ENCODE assay signal across 19 mouse cellular contexts in genomic region chr4:155014791-155015190, GRCm38 (mm10). TPM values are rescaled to one million over a fixed set of nuclear protein-coding genes. Genes with fewer than 3 reads are reported as not detected.
DNase-seq lines count a peak whose midpoint lies in the region; ATAC-seq lines count a peak whose summit lies in the region.
"Had no signal": no experiment of that assay in that cellular context is flagged by ENCODE, and none has a peak within 500 bp of the region (broad histone marks: within the 10 kb centered on the region; RNA-seq: fewer than 3 reads in every experiment).

No protein-coding gene starts in this region.

- no peak overlapping the region for H3K4me3 ChIP-seq in midbrain, embryonic 13.5 days (replicated peaks)
- no peak overlapping the region for H3K4me3 ChIP-seq in midbrain, embryonic 11.5 days (ENCODE audit: low read depth, low read length)
- H3K4me3 ChIP-seq: embryonic facial prominence, embryonic 15.5 days; megakaryocyte, embryonic 14.5 days; myocyte had no signal

- peaks cover 70% of the 10 kb centered on the region for H3K4me1 ChIP-seq in midbrain, embryonic 13.5 days (replicated peaks)
- H3K4me1 ChIP-seq in midbrain, embryonic 11.5 days (ENCODE audit: control insufficient read depth, insufficient read depth, low read length) = peaks cover 11% of the 10 kb centered on the region

- H3K27ac ChIP-seq in midbrain, embryonic 13.5 days = no peak overlapping the region
- H3K27ac ChIP-seq in midbrain, embryonic 11.5 days (ENCODE audit: low read depth, low read length) = no peak overlapping the region
- H3K27ac ChIP-seq: embryonic facial prominence, embryonic 15.5 days; hindbrain, postnatal 0 days had no signal

- DNase-seq in cerebellum, adult 9-11 months = peak; percentile 62
- DNase-seq in cerebellum, postnatal 4 days (ENCODE audit: low spot score in 2 of 2) = no peak
- no peak for DNase-seq in midbrain, embryonic 11.5 days (ENCODE audit: low spot score, missing footprints)
- DNase-seq in left cerebral cortex, postnatal 14 days (ENCODE audit: low spot score in 2 of 2) = peak; percentile 64 to 70
- DNase-seq in gastrocnemius, postnatal 10 days = no peak
- no peak for DNase-seq in retina, postnatal 1 day
- DNase-seq: adrenal gland, adult 8-10 months; forebrain, postnatal 0 days; heart, adult 11 months; kidney, adult 9 months; thymus, postnatal 36 days had no signal

- intact Hi-C loops in left cerebral cortex, postnatal 14 days (cut with DNase I) = no loop called here

- H3K27me3 ChIP-seq in midbrain, embryonic 13.5 days = peaks cover 8% of the 10 kb centered on the region
- H3K27me3 ChIP-seq in midbrain, embryonic 11.5 days (ENCODE audit: control insufficient read depth, insufficient read depth, low read length) = peaks cover 4% of the 10 kb centered on the region; the same call in 1 of the 2 replicates
- H3K27me3 ChIP-seq: embryonic facial prominence, embryonic 15.5 days had no signal

- H3K9ac ChIP-seq in midbrain, embryonic 13.5 days (replicated peaks) = peak overlapping the region; percentile 2; the same call in 1 of the 2 replicates
- H3K9ac ChIP-seq in midbrain, embryonic 11.5 days (ENCODE audit: low read length) = no peak overlapping the region
- H3K9ac ChIP-seq: embryonic facial prominence, embryonic 15.5 days; forebrain, postnatal 0 days had no signal

- WGBS in midbrain, embryonic 13.5 days = 71% methylated on average over 12 of the region's 12 CpGs
- WGBS in midbrain, embryonic 11.5 days = 73% methylated on average over 12 of the region's 12 CpGs

- H3K4me2 ChIP-seq in midbrain, embryonic 13.5 days (replicated peaks) = no peak overlapping the region
- no peak overlapping the region for H3K4me2 ChIP-seq in midbrain, embryonic 11.5 days
- H3K4me2 ChIP-seq: embryonic facial prominence, embryonic 15.5 days; liver, embryonic 11.5 days had no signal

- ATAC-seq in midbrain, embryonic 13.5 days = no peak
- no peak for ATAC-seq in midbrain, embryonic 11.5 days (ENCODE audit: low FRiP score)
- ATAC-seq in megakaryocyte-erythroid progenitor cell, adult 5-6 weeks (replicated peaks; ENCODE audit: low FRiP score, low TSS enrichment, poor library complexity, severe bottlenecking) = no peak
- ATAC-seq: forebrain, postnatal 0 days; hindbrain, postnatal 0 days had no signal

- H3K36me3 ChIP-seq in midbrain, embryonic 13.5 days = no peaks in the 10 kb centered on the region
- no peaks in the 10 kb centered on the region for H3K36me3 ChIP-seq in midbrain, embryonic 11.5 days (ENCODE audit: control insufficient read depth, insufficient read depth, low read length)
- H3K36me3 ChIP-seq: embryonic facial prominence, embryonic 15.5 days had no signal

- H3K9me3 ChIP-seq in midbrain, embryonic 13.5 days = no peaks in the 10 kb centered on the region
- H3K9me3 ChIP-seq in midbrain, embryonic 11.5 days (ENCODE audit: control insufficient read depth, low read length) = no peaks in the 10 kb centered on the region
- H3K9me3 ChIP-seq: embryonic facial prominence, embryonic 15.5 days; megakaryocyte, embryonic 14.5 days had no signal

RNA-seq across cellular contexts. Expression of gene Plch2, which starts 41.8 kb away (rescaled TPM):
- polyA plus RNA-seq in midbrain, embryonic 13.5 days (2015; fragmentation: Nextera tagmentation; extraction: Ambion mirVana) = 7.7 and 9.0 TPM in 2 replicates
- polyA plus RNA-seq in midbrain, embryonic 11.5 days (2014; fragmentation: Nextera tagmentation; extraction: Ambion mirVana) = 0.81 and 0.85 TPM in 2 replicates
- total RNA-seq in left cerebral cortex, postnatal 14 days (2021) = 10 to 100 TPM; 50.2 to 50.5 TPM
- 0.33 and 3.2 TPM in 2 replicates for total RNA-seq in megakaryocyte-erythroid progenitor cell, adult 5-6 weeks (2014; fragmentation: Nextera tagmentation)
- not detected in 2 replicates for total RNA-seq in megakaryocyte-erythroid progenitor cell, adult 5-6 weeks (2017)
- under 1 TPM; 0.09 to 0.14 TPM for total RNA-seq in gastrocnemius, postnatal 10 days (2021)
- total RNA-seq: common myeloid progenitor, adult 5-6 weeks had no signal

RNA-seq across cellular contexts. Expression of gene Pank4, which starts 50.9 kb away (rescaled TPM):
- polyA plus RNA-seq in midbrain, embryonic 13.5 days (2015; fragmentation: Nextera tagmentation; extraction: Ambion mirVana) = 42.0 and 43.3 TPM in 2 replicates
- 37.0 and 40.4 TPM in 2 replicates for polyA plus RNA-seq in midbrain, embryonic 11.5 days (2014; fragmentation: Nextera tagmentation; extraction: Ambion mirVana)
- 10 to 100 TPM; 31.8 to 33.4 TPM for total RNA-seq in left cerebral cortex, postnatal 14 days (2021)
- 71.5 and 97.3 TPM in 2 replicates for total RNA-seq in megakaryocyte-erythroid progenitor cell, adult 5-6 weeks (2014; fragmentation: Nextera tagmentation)
- total RNA-seq in megakaryocyte-erythroid progenitor cell, adult 5-6 weeks (2017) = 34.6 and 35.9 TPM in 2 replicates
- 10 to 100 TPM; 26.1 to 28.7 TPM for total RNA-seq in gastrocnemius, postnatal 10 days (2021)

RNA-seq across cellular contexts. Expression of gene Pex10, which starts 52.0 kb away (rescaled TPM):
- 19.6 and 21.8 TPM in 2 replicates for polyA plus RNA-seq in midbrain, embryonic 13.5 days (2015; fragmentation: Nextera tagmentation; extraction: Ambion mirVana)
- polyA plus RNA-seq in midbrain, embryonic 11.5 days (2014; fragmentation: Nextera tagmentation; extraction: Ambion mirVana) = 8.2 and 9.7 TPM in 2 replicates
- total RNA-seq in left cerebral cortex, postnatal 14 days (2021) = 10 to 100 TPM; 21.2 to 23.1 TPM
- total RNA-seq in megakaryocyte-erythroid progenitor cell, adult 5-6 weeks (2014; fragmentation: Nextera tagmentation) = 8.1 and 9.0 TPM in 2 replicates
- 5.8 and 6.4 TPM in 2 replicates for total RNA-seq in megakaryocyte-erythroid progenitor cell, adult 5-6 weeks (2017)
- 10 to 100 TPM; 10.5 to 13.6 TPM for total RNA-seq in gastrocnemius, postnatal 10 days (2021)

RNA-seq across cellular contexts. Expression of gene Hes5, which starts 54.1 kb away (rescaled TPM):
- polyA plus RNA-seq in midbrain, embryonic 13.5 days (2015; fragmentation: Nextera tagmentation; extraction: Ambion mirVana) = 291 and 346 TPM in 2 replicates
- 456 and 535 TPM in 2 replicates for polyA plus RNA-seq in midbrain, embryonic 11.5 days (2014; fragmentation: Nextera tagmentation; extraction: Ambion mirVana)
- 10 to 100 TPM; 32.6 to 48.7 TPM for total RNA-seq in left cerebral cortex, postnatal 14 days (2021)
- total RNA-seq in megakaryocyte-erythroid progenitor cell, adult 5-6 weeks (2014; fragmentation: Nextera tagmentation) = not detected in 2 replicates
- total RNA-seq in megakaryocyte-erythroid progenitor cell, adult 5-6 weeks (2017) = not detected in 2 replicates
- total RNA-seq in gastrocnemius, postnatal 10 days (2021) = under 1 TPM in 1 of 2 experiments, not detected in 1; 0.36 TPM
- total RNA-seq: adrenal gland, adult 8-10 months; common myeloid progenitor, adult 5-6 weeks had no signal
- polyA plus RNA-seq: myocyte had no signal

Comparison
In these comparisons a context has a peak if more than half of its experiments do, and no peak if none do; other contexts are left out.
1. DNase-seq: peak in cerebellum, adult 9-11 months (single experiment) and left cerebral cortex, postnatal 14 days (2 of 2); none in cerebellum, postnatal 4 days (0 of 2), midbrain, embryonic 11.5 days (single experiment), gastrocnemius, postnatal 10 days (single experiment) and retina, postnatal 1 day (single experiment).
2. RNA of gene Plch2, which starts 41.8 kb away (total RNA-seq): 50.2 to 50.5 TPM in left cerebral cortex, postnatal 14 days; 0.33 to 3.2 TPM in megakaryocyte-erythroid progenitor cell, adult 5-6 weeks and 0.09 to 0.14 TPM in gastrocnemius, postnatal 10 days; every median in the first group is over 10 times any median in the second.